Mouse (Mus musculus): ENCODE data around the gene Orm1. TPM values are rescaled to one million over a fixed set of nuclear protein-coding genes. Genes with fewer than 3 reads are reported as not detected.

Orm1 gene
- total and polyA plus RNA-seq, 3 experiments, result 0.41 to 4.2 (median 0.65) TPM

GRCm38 (mm10) chr4:63385253-63385652 lies 40.9 kb downstream of the Orm1 start:
- DNase-seq, result no peak
- Histone ChIP-seq H3K27me3 (ENCODE audit: control insufficient read depth, insufficient read depth, low read length) (no peaks in the 10 kb centered on the region), H3K4me1 (ENCODE audit: control insufficient read depth, insufficient read depth, low read length) (no peaks in the 10 kb centered on the region), H3K36me3 (ENCODE audit: control insufficient read depth, insufficient read depth, low read length) (no peaks in the 10 kb centered on the region), H3K4me3 (no peak overlapping the region), H3K9ac (ENCODE audit: low read depth, low read length) (no peak overlapping the region), H3K27ac (no peak overlapping the region), H3K79me2 (replicated peaks; ENCODE audit: control insufficient read depth, insufficient read depth, low read length) (no peaks in the 10 kb centered on the region)
- TF ChIP-seq POLR2A (IDR thresholded peaks at IDR 0.05; ENCODE audit: insufficient read depth, low read depth, low read length), result no peak
- no peak for TF ChIP-seq CTCF (IDR thresholded peaks at IDR 0.05)
- no peak for TF ChIP-seq EP300 (IDR thresholded peaks at IDR 0.05; ENCODE audit: insufficient read depth, low read depth, low read length)
- whole genome bisulfite sequencing, result 87% methylated on average over 3 of the region's 3 CpGs
- intact Hi-C loops (cut with DNase I), result no loop called here

- TF ChIP-seq POLR2A (IDR thresholded peaks at IDR 0.05; ENCODE audit: insufficient read depth, low read depth, low read length) (no peak), EP300 (IDR thresholded peaks at IDR 0.05; ENCODE audit: insufficient read depth, low read depth, low read length) (no peak), CTCF (IDR thresholded peaks at IDR 0.05) (no peak)
- no peak overlapping the region for H3K9ac ChIP-seq (ENCODE audit: low read depth, low read length)
- no peaks in the 10 kb centered on the region for H3K4me1 ChIP-seq (ENCODE audit: control insufficient read depth, insufficient read depth, low read length)
- H3K27me3 ChIP-seq (ENCODE audit: control insufficient read depth, insufficient read depth, low read length), result no peaks in the 10 kb centered on the region
- no peaks in the 10 kb centered on the region for H3K79me2 ChIP-seq (replicated peaks; ENCODE audit: control insufficient read depth, insufficient read depth, low read length)
- no peak overlapping the region for H3K4me3 ChIP-seq
- H3K27ac ChIP-seq, result no peak overlapping the region
- WGBS, result 69% methylated on average over 11 of the region's 11 CpGs
- intact Hi-C loops (cut with DNase I), result no loop called here
- no peaks in the 10 kb centered on the region for H3K36me3 ChIP-seq (ENCODE audit: control insufficient read depth, insufficient read depth, low read length)
- DNase-seq, result peak in 1 of 2 experiments; percentile 59
Measured at GRCm38 (mm10) chr4:63385784-63386183, 41.4 kb downstream of the Orm1 start.

GRCm38 (mm10) chr4:63388029-63388428 lies 43.7 kb downstream of the Orm1 start:
- H3K9ac ChIP-seq (ENCODE audit: low read depth, low read length), result no peak overlapping the region
- TF ChIP-seq CTCF (IDR thresholded peaks at IDR 0.05) (no peak), POLR2A (IDR thresholded peaks at IDR 0.05; ENCODE audit: insufficient read depth, low read depth, low read length) (no peak), EP300 (IDR thresholded peaks at IDR 0.05; ENCODE audit: insufficient read depth, low read depth, low read length) (no peak)
- H3K27ac ChIP-seq, result no peak overlapping the region
- no peak for DNase-seq
- H3K36me3 ChIP-seq (ENCODE audit: control insufficient read depth, insufficient read depth, low read length), result no peaks in the 10 kb centered on the region
- no peaks in the 10 kb centered on the region for H3K4me1 ChIP-seq (ENCODE audit: control insufficient read depth, insufficient read depth, low read length)
- H3K4me3 ChIP-seq, result no peak overlapping the region
- intact Hi-C loops (cut with DNase I), result no loop called here
- H3K79me2 ChIP-seq (replicated peaks; ENCODE audit: control insufficient read depth, insufficient read depth, low read length), result no peaks in the 10 kb centered on the region
- no peaks in the 10 kb centered on the region for H3K27me3 ChIP-seq (ENCODE audit: control insufficient read depth, insufficient read depth, low read length)
- 87% methylated on average over 6 of the region's 6 CpGs for WGBS

DNA sequence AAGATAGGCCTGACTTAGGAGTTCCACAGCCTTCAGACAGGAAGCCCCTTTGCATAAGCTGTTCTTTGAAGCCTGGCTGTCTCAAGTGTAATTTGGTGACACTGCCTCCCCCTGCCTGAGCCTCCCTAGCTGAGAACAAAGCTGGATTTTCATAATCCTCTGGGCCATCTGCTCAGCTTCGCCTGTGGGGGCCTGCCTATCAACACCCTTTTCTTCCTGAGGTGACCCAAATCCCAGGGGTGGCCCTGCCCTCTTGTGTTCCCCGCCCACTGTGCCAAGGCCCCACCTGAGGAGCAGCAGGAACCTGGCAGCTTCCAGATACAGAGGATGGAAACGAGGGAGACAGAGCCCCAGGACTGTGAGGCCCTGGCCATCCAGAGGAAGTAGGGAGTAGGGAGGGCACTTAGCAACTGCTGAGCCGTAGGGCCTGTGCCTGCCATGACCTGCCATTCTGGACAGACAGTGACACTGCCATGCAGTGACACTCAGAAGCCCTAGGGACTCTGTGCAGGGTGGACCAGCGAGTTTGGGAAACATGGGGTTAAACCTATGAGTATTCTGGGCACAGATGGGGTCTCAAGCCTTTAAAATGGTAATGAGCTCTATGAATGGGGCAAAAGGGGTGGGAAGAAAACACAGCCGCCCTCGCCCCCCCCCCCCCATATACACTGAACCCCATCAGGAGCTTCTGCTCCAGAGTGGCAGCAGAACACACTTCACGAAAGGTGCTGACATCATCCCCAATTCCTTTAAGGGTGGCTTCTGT lies 44.9 kb downstream of the Orm1 start:
- no peak for DNase-seq
- Histone ChIP-seq H3K79me2 (replicated peaks; ENCODE audit: control insufficient read depth, insufficient read depth, low read length) (no peaks in the 10 kb centered on the region), H3K27ac (no peak overlapping the region), H3K36me3 (ENCODE audit: control insufficient read depth, insufficient read depth, low read length) (no peaks in the 10 kb centered on the region), H3K27me3 (ENCODE audit: control insufficient read depth, insufficient read depth, low read length) (no peaks in the 10 kb centered on the region), H3K4me1 (ENCODE audit: control insufficient read depth, insufficient read depth, low read length) (peaks cover 3% of the 10 kb centered on the region; the same call in 1 of the 2 replicates), H3K4me3 (no peak overlapping the region), H3K9ac (ENCODE audit: low read depth, low read length) (no peak overlapping the region)
- TF ChIP-seq POLR2A (IDR thresholded peaks at IDR 0.05; ENCODE audit: insufficient read depth, low read depth, low read length) (no peak), EP300 (IDR thresholded peaks at IDR 0.05; ENCODE audit: insufficient read depth, low read depth, low read length) (no peak), CTCF (IDR thresholded peaks at IDR 0.05) (no peak)
- intact Hi-C loops (cut with DNase I), result no loop called here
- WGBS, result 70% methylated on average over 8 of the region's 8 CpGs

DNA sequence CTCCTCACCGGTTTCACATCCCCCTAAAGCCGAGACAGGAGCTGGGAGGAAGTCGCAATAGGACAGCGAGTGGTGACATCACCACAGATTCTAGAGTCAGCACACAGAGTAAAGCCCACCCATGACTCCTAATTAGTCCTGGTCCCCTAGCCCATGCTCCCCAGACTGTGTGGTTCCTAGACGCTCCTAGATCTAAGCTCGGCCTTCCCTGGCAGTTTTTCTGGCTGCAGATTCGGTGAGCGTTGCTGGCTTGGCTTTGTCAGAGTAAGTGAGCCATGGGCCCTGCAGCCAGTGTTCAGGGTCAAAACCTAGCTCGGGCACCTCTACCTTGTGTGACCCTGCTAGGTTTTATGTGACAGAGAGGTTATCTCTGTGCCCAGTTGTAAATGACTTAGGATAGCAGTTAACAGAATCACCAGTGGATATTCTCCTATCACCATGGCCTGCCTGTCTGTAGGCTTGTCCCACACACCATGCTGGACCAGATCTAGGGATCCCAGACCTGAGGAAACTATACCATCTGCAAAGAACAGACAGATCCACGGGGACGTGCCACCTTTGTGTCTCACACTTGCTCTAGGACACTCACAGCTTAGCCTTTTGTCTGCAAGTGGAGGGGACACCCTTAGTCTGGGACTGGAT lies 45.6 kb downstream of the Orm1 start:
- H3K4me1 ChIP-seq (ENCODE audit: control insufficient read depth, insufficient read depth, low read length), result peaks cover 3% of the 10 kb centered on the region; the same call in 1 of the 2 replicates
- WGBS, result 77% methylated on average over 11 of the region's 11 CpGs
- H3K9ac ChIP-seq (ENCODE audit: low read depth, low read length), result no peak overlapping the region
- peak in 1 of 2 experiments; percentile 25 for DNase-seq
- intact Hi-C loops (cut with DNase I), result no loop called here
- H3K4me3 ChIP-seq, result no peak overlapping the region
- no peaks in the 10 kb centered on the region for H3K27me3 ChIP-seq (ENCODE audit: control insufficient read depth, insufficient read depth, low read length)
- H3K27ac ChIP-seq, result no peak overlapping the region
- TF ChIP-seq CTCF (IDR thresholded peaks at IDR 0.05) (no peak), POLR2A (IDR thresholded peaks at IDR 0.05; ENCODE audit: insufficient read depth, low read depth, low read length) (no peak)
- H3K79me2 ChIP-seq (replicated peaks; ENCODE audit: control insufficient read depth, insufficient read depth, low read length), result no peaks in the 10 kb centered on the region
- H3K36me3 ChIP-seq (ENCODE audit: control insufficient read depth, insufficient read depth, low read length), result no peaks in the 10 kb centered on the region

DNA sequence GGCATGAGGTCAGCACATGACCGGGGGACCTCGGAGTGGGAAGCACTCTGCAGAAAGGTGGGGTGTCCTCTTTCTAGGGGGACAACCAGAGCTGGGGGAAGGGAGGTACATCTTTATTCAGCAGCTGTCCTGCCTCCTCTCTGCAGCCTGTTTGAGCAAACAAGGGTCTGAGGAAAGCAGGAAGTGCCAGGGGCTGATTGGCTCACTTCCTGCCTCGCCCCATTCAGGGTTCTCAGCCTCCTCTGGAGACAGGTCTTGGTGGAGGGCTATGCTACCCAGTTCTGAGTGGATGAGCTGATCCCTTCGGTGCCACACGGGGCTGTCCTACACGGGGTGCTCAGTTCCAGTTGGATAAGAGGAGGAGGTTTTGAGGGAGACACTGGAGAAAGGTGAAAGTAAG lies 47.0 kb downstream of the Orm1 start:
- Histone ChIP-seq H3K9ac (ENCODE audit: low read depth, low read length) (no peak overlapping the region), H3K27me3 (ENCODE audit: control insufficient read depth, insufficient read depth, low read length) (no peaks in the 10 kb centered on the region), H3K36me3 (ENCODE audit: control insufficient read depth, insufficient read depth, low read length) (no peaks in the 10 kb centered on the region), H3K79me2 (replicated peaks; ENCODE audit: control insufficient read depth, insufficient read depth, low read length) (no peaks in the 10 kb centered on the region), H3K4me3 (no peak overlapping the region), H3K27ac (no peak overlapping the region), H3K4me1 (ENCODE audit: control insufficient read depth, insufficient read depth, low read length) (peaks cover 3% of the 10 kb centered on the region; the same call in 1 of the 2 replicates)
- intact Hi-C loops (cut with DNase I), result no loop called here
- no peak for TF ChIP-seq POLR2A (IDR thresholded peaks at IDR 0.05; ENCODE audit: insufficient read depth, low read depth, low read length)
- TF ChIP-seq CTCF (IDR thresholded peaks at IDR 0.05), result no peak
- TF ChIP-seq EP300 (IDR thresholded peaks at IDR 0.05; ENCODE audit: insufficient read depth, low read depth, low read length), result no peak
- WGBS, result 66% methylated on average over 6 of the region's 6 CpGs
- peak in 1 of 2 experiments; percentile 31 for DNase-seq

Other genes with a start within 250 kb of the Orm1 start
- not detected for gene Ambp, start 189.8 kb upstream of the Orm1 start, total RNA-seq (2021)
- gene Ambp, start 189.8 kb upstream of the Orm1 start, polyA plus RNA-seq (2012; rRNA removed), result 0.91 TPM in 1 of 2 replicates, not detected in the other
- not detected for gene Kif12, start 172.4 kb upstream of the Orm1 start, total RNA-seq (2021)
- not detected in 2 replicates for gene Kif12, start 172.4 kb upstream of the Orm1 start, polyA plus RNA-seq (2012; rRNA removed)
- gene Col27a1, start 130.6 kb upstream of the Orm1 start, total RNA-seq (2021), result 1 to 10 TPM in 1 of 2 experiments, under 1 TPM in 1; 0.86 to 1.8 TPM
- 3.1 and 3.8 TPM in 2 replicates for gene Col27a1, start 130.6 kb upstream of the Orm1 start, polyA plus RNA-seq (2012; rRNA removed)
- 1 to 10 TPM; 2.7 to 3.6 TPM for gene Orm3, start 11.6 kb downstream of the Orm1 start, total RNA-seq (2021)
- gene Orm3, start 11.6 kb downstream of the Orm1 start, polyA plus RNA-seq (2012; rRNA removed), result 0.41 TPM in 1 of 2 replicates, not detected in the other
- not detected for gene Orm2, start 17.9 kb downstream of the Orm1 start, total RNA-seq (2021)
- gene Orm2, start 17.9 kb downstream of the Orm1 start, polyA plus RNA-seq (2012; rRNA removed), result 0.73 TPM in 1 of 2 replicates, not detected in the other
- gene Akna, start 58.8 kb downstream of the Orm1 start, total RNA-seq (2021), result 1 to 10 TPM; 3.5 to 3.9 TPM
- gene Akna, start 58.8 kb downstream of the Orm1 start, polyA plus RNA-seq (2012; rRNA removed), result 3.4 and 4.8 TPM in 2 replicates
- gene Whrn, start 151.4 kb downstream of the Orm1 start, total RNA-seq (2021), result 10 to 100 TPM; 29.9 to 31.4 TPM
- gene Whrn, start 151.4 kb downstream of the Orm1 start, polyA plus RNA-seq (2012; rRNA removed), result 33.9 and 44.7 TPM in 2 replicates
- gene Atp6v1g1, start 200.2 kb downstream of the Orm1 start, total RNA-seq (2021), result 100 to 1,000 TPM; 138 to 164 TPM
- 53.6 and 80.9 TPM in 2 replicates for gene Atp6v1g1, start 200.2 kb downstream of the Orm1 start, polyA plus RNA-seq (2012; rRNA removed)
- gene Tmem268, start 214.2 kb downstream of the Orm1 start, total RNA-seq (2021), result 10 to 100 TPM; 10.9 to 11.0 TPM
- gene Tmem268, start 214.2 kb downstream of the Orm1 start, polyA plus RNA-seq (2012; rRNA removed), result 8.3 and 13.0 TPM in 2 replicates